Mouse (Mus musculus): ENCODE measurements around the gene Mfsd9. TPM values are rescaled to one million over a fixed set of nuclear protein-coding genes. Genes with fewer than 3 reads are reported as not detected.
"Not testable (repeated sequence)": the region's sequence is repeated elsewhere in the genome, so short reads cannot be mapped to it uniquely, and the experiment has no call there.

The Mfsd9 gene
- polyA plus RNA-seq, 1 experiment, result 3.0 TPM

- Histone ChIP-seq H3K27ac (replicated peaks; ENCODE audit: low read depth, low read length) (no peak overlapping the region), H3K4me1 (ENCODE audit: control insufficient read depth, insufficient read depth, insufficient read length, low read length) (no peaks in the 10 kb centered on the region), H3K4me3 (ENCODE audit: insufficient read depth, low read depth, low read length) (no peak overlapping the region)
Measured at GRCm38 (mm10) chr1:40765521-40765920, 25.0 kb downstream of the Mfsd9 start.

- Histone ChIP-seq H3K27ac (replicated peaks; ENCODE audit: low read depth, low read length) (no peak overlapping the region), H3K4me3 (ENCODE audit: insufficient read depth, low read depth, low read length) (no peak overlapping the region), H3K4me1 (ENCODE audit: control insufficient read depth, insufficient read depth, insufficient read length, low read length) (no peaks in the 10 kb centered on the region)
Measured at GRCm38 (mm10) chr1:40764701-40765275, 25.7 kb downstream of the Mfsd9 start.

- H3K27ac ChIP-seq (replicated peaks; ENCODE audit: low read depth, low read length), result no peak overlapping the region
- no peaks in the 10 kb centered on the region for H3K4me1 ChIP-seq (ENCODE audit: control insufficient read depth, insufficient read depth, insufficient read length, low read length)
- no peak overlapping the region for H3K4me3 ChIP-seq (ENCODE audit: insufficient read depth, low read depth, low read length)
Measured at GRCm38 (mm10) chr1:40764042-40764441, 26.4 kb downstream of the Mfsd9 start.

- no peak overlapping the region for H3K4me3 ChIP-seq (ENCODE audit: insufficient read depth, low read depth, low read length)
- H3K4me1 ChIP-seq (ENCODE audit: control insufficient read depth, insufficient read depth, insufficient read length, low read length), result no peaks in the 10 kb centered on the region
- H3K27ac ChIP-seq (replicated peaks; ENCODE audit: low read depth, low read length), result no peak overlapping the region
Measured at GRCm38 (mm10) chr1:40759751-40760445, 30.6 kb downstream of the Mfsd9 start.

GRCm38 (mm10) chr1:40746089-40746488 is 44.4 kb downstream of the Mfsd9 start:
- no peak overlapping the region for H3K4me3 ChIP-seq (ENCODE audit: insufficient read depth, low read depth, low read length)
- no peaks in the 10 kb centered on the region for H3K4me1 ChIP-seq (ENCODE audit: control insufficient read depth, insufficient read depth, insufficient read length, low read length)
- H3K27ac ChIP-seq (replicated peaks; ENCODE audit: low read depth, low read length), result no peak overlapping the region

- Histone ChIP-seq H3K27ac (replicated peaks; ENCODE audit: low read depth, low read length) (no peak overlapping the region), H3K4me1 (ENCODE audit: control insufficient read depth, insufficient read depth, insufficient read length, low read length) (no peaks in the 10 kb centered on the region), H3K4me3 (ENCODE audit: insufficient read depth, low read depth, low read length) (no peak overlapping the region)
Measured at GRCm38 (mm10) chr1:40740739-40741138, 49.7 kb downstream of the Mfsd9 start.

GRCm38 (mm10) chr1:40738246-40738645 is 52.2 kb downstream of the Mfsd9 start:
- H3K4me3 ChIP-seq (ENCODE audit: insufficient read depth, low read depth, low read length); H3K4me1 ChIP-seq (ENCODE audit: control insufficient read depth, insufficient read depth, insufficient read length, low read length); H3K27ac ChIP-seq (replicated peaks; ENCODE audit: low read depth, low read length): not testable (repeated sequence)

- H3K27ac ChIP-seq (replicated peaks; ENCODE audit: low read depth, low read length), result no peak overlapping the region
- no peaks in the 10 kb centered on the region for H3K4me1 ChIP-seq (ENCODE audit: control insufficient read depth, insufficient read depth, insufficient read length, low read length)
Measured at GRCm38 (mm10) chr1:40737671-40738070, 52.8 kb downstream of the Mfsd9 start.

GRCm38 (mm10) chr1:40728636-40729035 is 61.9 kb downstream of the Mfsd9 start:
- no peak overlapping the region for H3K4me3 ChIP-seq (ENCODE audit: insufficient read depth, low read depth, low read length)
- no peak overlapping the region for H3K27ac ChIP-seq (replicated peaks; ENCODE audit: low read depth, low read length)
- no peaks in the 10 kb centered on the region for H3K4me1 ChIP-seq (ENCODE audit: control insufficient read depth, insufficient read depth, insufficient read length, low read length)

More at GRCm38 (mm10) chr1:40737671-40738070, 52.8 kb downstream of the Mfsd9 start:
- H3K4me3 ChIP-seq (ENCODE audit: insufficient read depth, low read depth, low read length), result no peak overlapping the region

GRCm38 (mm10) chr1:40727404-40727803 is 63.1 kb downstream of the Mfsd9 start:
- H3K4me1 ChIP-seq (ENCODE audit: control insufficient read depth, insufficient read depth, insufficient read length, low read length), result no peaks in the 10 kb centered on the region
- H3K4me3 ChIP-seq (ENCODE audit: insufficient read depth, low read depth, low read length), result no peak overlapping the region
- H3K27ac ChIP-seq (replicated peaks; ENCODE audit: low read depth, low read length), result no peak overlapping the region

GRCm38 (mm10) chr1:40726051-40726450 is 64.4 kb downstream of the Mfsd9 start:
- Histone ChIP-seq H3K4me3 (ENCODE audit: insufficient read depth, low read depth, low read length) (no peak overlapping the region), H3K4me1 (ENCODE audit: control insufficient read depth, insufficient read depth, insufficient read length, low read length) (no peaks in the 10 kb centered on the region), H3K27ac (replicated peaks; ENCODE audit: low read depth, low read length) (no peak overlapping the region)

Other genes starting within 250 kb of the Mfsd9 start
- gene Slc9a4, start 210.6 kb downstream of the Mfsd9 start, polyA plus RNA-seq (2012; ENCODE audit: insufficient read depth, insufficient read length, missing spikeins), result not detected in 2 replicates
- 0.28 and 0.46 TPM in 2 replicates for gene Slc9a2, start 110.1 kb downstream of the Mfsd9 start, polyA plus RNA-seq (2012; ENCODE audit: insufficient read depth, insufficient read length, missing spikeins)
- gene Tmem182, start 14.9 kb upstream of the Mfsd9 start, polyA plus RNA-seq (2012; ENCODE audit: insufficient read depth, insufficient read length, missing spikeins), result 29.8 and 37.4 TPM in 2 replicates

Data from brown adipose tissue, adult 24 weeks (tissue).